Mouse (Mus musculus) adrenal gland, adult 18-20 months (tissue): ENCODE results near the gene Btrc. TPM values are rescaled to one million over a fixed set of nuclear protein-coding genes. Genes with fewer than 3 reads are reported as not detected.
A peak's percentile ranks its signal among the peaks of the same experiment; 100 is the strongest.

Source experiments
- DNase-seq, 2 experiments: peaks; one replicate each; pipeline ENCODE4 v3.0.0; 2021 to 2022; ENCODE audit warnings: low spot score in 2 of 2
- total RNA-seq, 2 experiments: library from RNA; stranded (reverse); gene quantifications; 1 replicate in 1 of 2; 2 replicates in 1 of 2; pipeline ENCODE4 v1.2.3; 2021

The Btrc gene
- total RNA-seq, 2 experiments from 2014 or later = 33.6 to 37.1 TPM

DNA sequence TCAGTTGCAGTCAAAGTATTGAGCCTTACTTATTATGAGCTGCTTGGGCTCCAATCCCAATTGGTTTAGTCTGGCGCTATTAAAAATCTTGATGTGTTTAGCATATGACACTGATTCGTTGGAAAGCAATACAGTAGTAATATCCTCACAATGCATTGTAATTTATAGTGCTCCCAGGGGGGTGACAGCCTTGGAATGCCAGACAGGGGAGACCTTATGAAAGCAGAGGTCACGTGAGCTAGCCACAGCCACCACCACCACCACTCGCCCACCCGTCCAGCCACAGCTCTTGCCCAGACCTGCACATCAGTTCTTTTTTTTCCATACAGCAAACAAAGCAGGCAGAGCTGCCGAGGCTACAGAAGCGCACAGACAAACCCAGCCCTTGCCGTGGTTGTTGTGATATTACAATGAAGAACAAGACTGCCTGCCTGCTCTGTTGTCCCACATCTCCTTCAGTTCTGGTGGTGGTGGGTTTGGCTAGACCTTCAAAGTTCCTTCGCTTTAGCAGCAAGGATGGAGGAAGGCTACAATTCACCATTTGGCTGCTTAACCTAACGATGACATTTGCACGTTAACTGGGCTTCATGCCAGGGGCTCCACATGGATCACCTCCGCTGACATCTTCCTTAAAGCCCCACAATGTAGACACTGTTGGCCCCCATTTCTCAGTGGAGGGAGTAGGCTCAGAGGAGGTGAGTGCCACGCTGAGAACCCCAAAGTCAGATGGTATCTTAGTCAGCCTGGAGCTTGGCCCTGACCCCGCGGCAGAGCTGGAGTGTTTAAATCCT, 202.6 kb downstream of the Btrc start:
- no peak for DNase-seq

DNA sequence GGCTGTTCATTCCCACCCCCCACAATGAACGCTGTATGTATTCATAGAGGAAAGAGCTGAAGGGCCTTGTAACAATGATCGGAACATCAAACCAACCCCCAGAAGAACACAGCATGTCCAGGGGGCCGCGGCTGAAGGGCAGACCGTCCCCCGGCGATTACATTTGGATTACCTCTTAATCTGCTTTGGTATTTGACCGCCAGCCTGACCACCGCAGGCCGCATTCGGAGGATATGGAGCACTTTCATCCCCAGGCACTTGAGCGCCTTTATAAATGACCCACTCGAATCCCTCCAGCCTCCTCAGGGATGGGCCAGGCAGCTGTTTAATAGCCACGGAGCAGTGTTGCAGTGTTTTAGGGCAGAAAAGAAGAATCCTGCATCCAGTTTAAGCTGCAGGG, 203.8 kb downstream of the Btrc start:
- DNase-seq = no peak

DNA sequence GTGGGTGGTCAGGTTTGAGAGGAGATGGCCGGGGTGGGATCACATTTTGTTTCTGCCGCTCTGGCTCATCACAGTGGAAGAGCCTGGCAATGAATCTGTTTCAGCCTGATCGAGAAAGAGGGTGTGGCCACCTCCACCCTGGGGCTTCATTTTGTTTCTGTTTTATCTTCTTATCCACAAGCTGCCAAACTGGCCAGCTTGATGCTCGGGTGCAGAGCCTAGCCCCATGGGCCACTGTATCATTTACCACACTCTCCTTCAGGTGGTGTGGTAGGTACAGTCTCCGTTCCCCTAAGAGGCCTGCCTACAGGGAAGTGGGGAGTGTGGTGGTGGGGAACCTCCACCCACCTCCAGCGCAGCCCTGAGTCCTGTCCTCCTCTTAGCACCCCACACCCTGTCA, 209.5 kb downstream of the Btrc start:
- DNase-seq = no peak

DNA sequence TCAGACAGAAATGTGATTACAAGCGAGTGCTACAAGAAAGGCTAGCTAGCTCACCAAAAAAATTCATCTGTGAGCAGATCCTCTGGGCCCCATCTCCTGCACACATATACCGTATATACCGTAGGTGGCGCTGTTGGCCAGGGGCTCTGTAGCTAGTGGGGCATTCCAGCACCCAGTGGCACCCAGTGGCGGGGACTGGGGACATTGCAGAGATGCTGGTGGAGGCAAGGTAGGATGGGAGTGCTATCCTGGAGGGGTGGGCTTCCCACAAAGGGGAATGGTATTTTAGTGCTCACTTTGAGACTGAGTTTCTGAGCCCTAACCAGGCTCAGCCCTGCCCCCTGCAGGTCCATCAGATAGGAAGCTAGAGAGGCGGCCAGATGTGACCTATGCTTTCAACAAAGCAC, 210.3 kb downstream of the Btrc start:
- DNase-seq = peak; percentile 70 to 75

DNA sequence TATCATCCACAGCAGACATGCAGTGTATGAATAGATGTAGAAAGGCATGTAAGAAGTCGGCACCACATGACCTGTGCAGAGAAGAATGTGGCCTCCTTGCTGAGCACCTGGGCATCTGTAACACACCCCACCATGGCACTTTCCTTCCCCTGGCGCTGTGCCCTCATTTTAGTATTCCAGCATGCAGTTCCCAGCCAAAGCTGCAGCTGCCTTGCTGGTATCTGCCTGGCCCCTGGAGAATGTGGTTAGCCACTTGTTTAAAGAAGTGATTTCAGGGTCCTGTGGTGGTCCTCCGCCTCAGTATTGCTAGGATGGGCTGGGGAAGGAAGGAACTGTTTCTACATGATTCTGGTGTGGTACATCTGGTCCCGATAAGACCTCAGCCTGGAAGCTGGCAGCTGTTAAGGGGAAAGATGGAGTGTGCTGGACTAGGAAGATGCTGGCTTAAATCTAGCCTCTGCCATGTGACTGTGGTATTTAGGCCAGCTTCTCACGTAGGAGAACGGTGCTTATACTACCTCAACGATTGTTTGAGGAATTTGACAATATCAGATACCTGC, 210.9 kb downstream of the Btrc start:
- DNase-seq = no peak

DNA sequence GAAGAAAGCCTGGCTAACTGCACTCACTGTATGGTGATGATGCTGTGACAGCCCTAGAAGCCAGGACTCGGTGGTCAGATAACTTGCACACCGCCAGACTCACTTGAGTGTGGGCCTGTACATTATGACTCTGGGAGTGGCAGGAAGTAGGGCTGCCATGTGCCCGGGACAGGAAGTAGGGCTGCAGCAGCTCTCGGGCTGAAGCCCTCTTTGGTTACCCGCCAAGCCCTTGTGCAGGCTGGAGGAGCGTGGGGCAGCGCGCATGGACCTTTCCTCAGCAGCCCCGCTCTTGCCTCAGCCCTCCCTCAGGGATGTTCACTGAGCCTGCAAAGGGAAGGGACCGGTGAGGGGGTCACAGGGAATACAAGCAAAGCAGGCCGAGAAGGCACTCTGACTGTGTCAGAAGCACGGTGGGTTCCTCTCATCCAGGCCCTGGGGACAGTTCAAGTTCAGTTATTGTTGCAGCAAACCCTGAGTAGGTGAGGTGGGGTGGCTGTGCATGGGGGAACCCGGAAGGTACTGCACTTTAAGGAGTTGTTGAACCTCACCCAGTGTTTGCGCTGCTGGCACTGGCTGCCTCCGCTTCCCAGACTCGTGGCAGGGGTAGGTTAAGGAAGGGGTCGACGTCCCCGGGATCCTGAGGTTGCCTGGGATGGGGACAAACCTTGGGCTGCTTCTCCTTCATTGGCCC, 211.6 kb downstream of the Btrc start:
- DNase-seq = no peak

DNA sequence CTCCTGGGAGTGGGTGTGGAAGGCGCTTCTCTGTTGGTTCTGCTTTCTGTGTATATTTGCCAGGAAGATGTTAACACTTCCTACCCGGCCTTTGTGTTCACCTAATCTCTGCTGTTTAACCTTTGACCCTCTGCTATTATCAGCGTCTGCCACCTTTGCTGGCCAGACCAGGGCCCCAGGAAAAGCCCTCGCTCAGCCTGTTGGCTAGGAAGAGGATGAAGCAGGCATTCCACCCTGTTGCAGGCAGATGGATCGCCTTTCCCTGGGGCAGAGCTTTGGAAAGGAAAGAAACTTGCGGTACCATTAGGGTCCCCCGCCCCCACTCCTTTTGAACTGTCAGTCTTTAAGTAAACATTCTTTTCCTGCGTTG, 212.1 kb downstream of the Btrc start:
- DNase-seq = no peak

DNA sequence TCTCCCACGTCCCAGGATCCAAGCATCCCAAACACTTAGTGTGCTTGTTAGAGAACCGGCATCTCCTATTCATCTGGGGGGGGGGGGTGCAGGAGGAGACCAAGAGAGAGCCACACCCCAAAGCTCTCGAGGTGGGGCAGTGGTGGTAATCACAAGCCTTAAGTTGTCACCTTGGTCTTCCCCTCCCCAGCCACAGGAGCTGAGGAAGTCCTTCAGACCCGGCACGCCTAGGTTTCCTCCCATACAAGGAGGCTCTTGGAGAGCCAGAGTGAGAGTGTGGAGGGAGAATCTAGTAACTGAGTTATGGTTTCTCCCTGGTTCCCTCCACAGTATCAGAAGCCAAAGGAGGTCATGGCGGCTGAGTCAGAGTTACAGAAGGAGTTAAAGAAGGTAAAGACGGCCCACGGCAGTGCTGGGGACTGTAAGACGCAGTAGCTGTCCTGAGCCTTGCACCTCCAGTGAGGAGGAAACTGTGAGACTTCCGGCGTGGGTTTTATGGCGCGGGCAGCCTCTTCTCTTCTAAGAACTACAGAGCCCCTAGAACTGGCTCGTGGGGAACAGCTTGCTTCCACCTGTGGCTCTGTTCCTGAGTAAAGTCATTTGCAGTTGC, 213.7 kb downstream of the Btrc start:
- DNase-seq = no peak

DNA sequence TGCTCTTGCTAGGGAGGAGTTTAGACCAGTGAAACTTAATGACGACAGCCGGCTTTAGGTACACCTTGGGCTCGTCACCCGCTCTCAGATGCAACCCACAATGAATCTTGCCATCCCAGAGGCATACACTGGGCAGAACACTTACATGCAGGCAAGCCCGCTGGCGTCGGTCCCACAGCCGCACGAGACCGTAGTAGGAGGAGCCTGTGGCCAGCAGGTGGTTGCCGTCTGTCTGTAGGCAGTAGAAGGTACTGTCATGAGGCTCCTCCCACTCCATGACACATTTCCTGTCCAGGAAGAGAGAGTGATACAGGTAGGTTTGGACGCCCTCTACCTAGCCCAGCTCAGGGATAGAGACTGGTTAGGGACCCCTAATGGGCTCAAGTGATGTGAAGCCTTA, 215.4 kb downstream of the Btrc start:
- no peak for DNase-seq

DNA sequence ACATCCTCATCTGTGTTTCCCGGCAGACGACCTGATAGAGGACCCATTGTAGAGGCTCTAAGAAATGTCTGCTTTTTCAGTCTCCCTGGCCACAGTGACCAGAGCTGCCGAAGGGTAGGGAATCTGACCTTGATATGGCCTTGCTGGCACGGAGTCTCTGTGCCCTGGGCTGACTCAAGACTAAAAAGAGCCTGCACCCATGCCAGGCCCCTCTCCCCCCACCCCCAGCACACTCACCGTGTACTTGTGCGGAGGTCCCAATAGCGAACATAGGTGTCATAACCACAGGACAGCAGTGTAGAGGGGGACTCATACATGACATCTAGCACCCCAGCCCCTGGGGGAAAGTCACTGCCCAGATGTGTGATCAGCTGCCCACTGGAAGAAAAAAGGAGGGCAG, 215.9 kb downstream of the Btrc start:
- no peak for DNase-seq

Other genes starting within 250 kb of the Btrc start
- gene Tlx1, start 213.1 kb upstream of the Btrc start, total RNA-seq = not detected
- under 1 TPM in 1 of 2 experiments, not detected in 1; 0.22 TPM for gene Lbx1, start 127.9 kb upstream of the Btrc start, total RNA-seq
- gene Poll, start 196.8 kb downstream of the Btrc start, total RNA-seq = 10 to 100 TPM in 1 of 2 experiments, 1 to 10 TPM in 1; 9.4 to 11.0 TPM
- gene Gm17018, start 196.9 kb downstream of the Btrc start, total RNA-seq = 10 to 100 TPM; 28.4 to 33.9 TPM